8 mouse cellular contexts compared by ENCODE assay signal in genomic region chr10:59942281-59942846, GRCm38 (mm10). TPM values are rescaled to one million over a fixed set of nuclear protein-coding genes. Genes with fewer than 3 reads are reported as not detected.
A peak's percentile ranks its signal among the peaks of the same experiment; 100 is the strongest.
DNase-seq lines count a peak whose midpoint lies in the region; ATAC-seq and TF ChIP-seq lines count a peak whose summit lies in the region.

No protein-coding gene starts in this region.

- DNase-seq in left cerebral cortex, adult 2 months (ENCODE audit: extremely low spot score in 1 of 2, low spot score in 2 of 2), result no peak
- no peak for DNase-seq in left cerebral cortex, postnatal 4 days
- DNase-seq in forebrain, embryonic 11.5 days (ENCODE audit: low spot score), result no peak
- no peak for DNase-seq in liver, embryonic 14.5 days (ENCODE audit: low read depth in 3 of 3, low spot score in 3 of 3)
- no peak for DNase-seq in embryo, embryonic 10.5 days (ENCODE audit: low spot score)
- DNase-seq in adrenal gland, adult 8-10 months, result no peak
- no peak for DNase-seq in lung, postnatal 25 days (ENCODE audit: low spot score)

- no peak for TF ChIP-seq EP300 in liver, embryonic 14.5 days (IDR thresholded peaks at IDR 0.05; ENCODE audit: low read depth)

- 47% methylated on average over 21 of the region's 21 CpGs for WGBS in forebrain, embryonic 11.5 days
- WGBS in liver, embryonic 14.5 days (ENCODE audit: insufficient replicate concordance), result 40% methylated on average over 21 of the region's 21 CpGs

- intact Hi-C loops in left cerebral cortex, adult 2 months (cut with DNase I), result no loop called here
- intact Hi-C loops in left cerebral cortex, postnatal 4 days (cut with DNase I), result no loop called here

- H3K4me2 ChIP-seq in forebrain, embryonic 11.5 days (ENCODE audit: low read depth, low read length, severe bottlenecking), result peak overlapping the region; percentile 38; the same call in 1 of the 2 replicates
- peak overlapping the region; percentile 20 for H3K4me2 ChIP-seq in liver, embryonic 14.5 days (ENCODE audit: low read depth)

- ATAC-seq in forebrain, embryonic 11.5 days (replicated peaks; ENCODE audit: low FRiP score), result no peak
- ATAC-seq in liver, embryonic 14.5 days (ENCODE audit: insufficient read depth), result no peak

- peaks cover 13% of the 10 kb centered on the region for H3K4me1 ChIP-seq in brown adipose tissue, adult 24 weeks (ENCODE audit: control insufficient read depth, insufficient read depth, insufficient read length, low read length)
- peaks cover 10% of the 10 kb centered on the region for H3K4me1 ChIP-seq in forebrain, embryonic 11.5 days (replicated peaks; ENCODE audit: control insufficient read depth, insufficient read depth, low read length)
- peaks cover 0 to 6% of the 10 kb centered on the region in 2 experiments; a peak in 2 of 4 replicates for H3K4me1 ChIP-seq in liver, embryonic 14.5 days (replicated peaks; ENCODE audit: control insufficient read depth in 2 of 2, insufficient read depth in 2 of 2, low read length in 1 of 2)

- TF ChIP-seq CTCF in left cerebral cortex, adult 2 months (IDR thresholded peaks at IDR 0.05), result no peak
- TF ChIP-seq CTCF in liver, embryonic 14.5 days (IDR thresholded peaks at IDR 0.05; ENCODE audit: low read depth), result no peak

- H3K27ac ChIP-seq in left cerebral cortex, adult 2 months, result peak overlapping the region; percentile 91
- H3K27ac ChIP-seq in brown adipose tissue, adult 24 weeks (replicated peaks; ENCODE audit: low read depth, low read length), result no peak overlapping the region
- H3K27ac ChIP-seq in forebrain, embryonic 11.5 days (ENCODE audit: low read depth, low read length), result no peak overlapping the region
- H3K27ac ChIP-seq in liver, embryonic 14.5 days, result no peak overlapping the region

- H3K4me3 ChIP-seq in left cerebral cortex, adult 2 months, result peak overlapping the region; percentile 37
- peak overlapping the region; percentile 30; the same call in 1 of the 2 replicates for H3K4me3 ChIP-seq in brown adipose tissue, adult 24 weeks (ENCODE audit: insufficient read depth, low read depth, low read length)
- no peak overlapping the region for H3K4me3 ChIP-seq in forebrain, embryonic 11.5 days (ENCODE audit: low read depth, low read length)
- H3K4me3 ChIP-seq in liver, embryonic 14.5 days (ENCODE audit: insufficient read depth in 1 of 2, low read depth in 2 of 2, low read length in 2 of 2), result no peak overlapping the region

- no peaks in the 10 kb centered on the region for H3K27me3 ChIP-seq in forebrain, embryonic 11.5 days (ENCODE audit: control insufficient read depth, insufficient read depth, low read length)
- peaks cover 6% of the 10 kb centered on the region; the same call in 1 of the 2 replicates for H3K27me3 ChIP-seq in liver, embryonic 14.5 days (ENCODE audit: control insufficient read depth, insufficient read depth, low read length)

- peak overlapping the region; percentile 52 for H3K9ac ChIP-seq in forebrain, embryonic 11.5 days (ENCODE audit: low read length)
- H3K9ac ChIP-seq in liver, embryonic 14.5 days (replicated peaks), result no peak overlapping the region

- no peaks in the 10 kb centered on the region for H3K36me3 ChIP-seq in forebrain, embryonic 11.5 days (ENCODE audit: control insufficient read depth, insufficient read depth, low read length)
- no peaks in the 10 kb centered on the region for H3K36me3 ChIP-seq in liver, embryonic 14.5 days (replicated peaks; ENCODE audit: control insufficient read depth, insufficient read depth, low read depth)

- peaks cover 2% of the 10 kb centered on the region; the same call in 1 of the 2 replicates for H3K9me3 ChIP-seq in forebrain, embryonic 11.5 days (ENCODE audit: control insufficient read depth, low read length)
- no peaks in the 10 kb centered on the region for H3K9me3 ChIP-seq in liver, embryonic 14.5 days (ENCODE audit: control insufficient read depth, low read length)

RNA-seq across cellular contexts. Expression of gene Ddit4, which starts 9.3 kb away (rescaled TPM):
- 10 to 100 TPM; 46.9 to 71.1 TPM for total RNA-seq in left cerebral cortex, adult 2 months (2021)
- 10 to 100 TPM; 50.6 to 52.2 TPM for total RNA-seq in left cerebral cortex, postnatal 4 days (2021)
- 6.1 and 17.7 TPM in 2 replicates for polyA plus RNA-seq in brown adipose tissue, adult 24 weeks (2012; ENCODE audit: insufficient read depth, insufficient read length, missing spikeins)
- polyA plus RNA-seq in forebrain, embryonic 11.5 days (2014; fragmentation: Nextera tagmentation; extraction: Ambion mirVana), result 7.4 and 9.5 TPM in 2 replicates
- 2.5 and 3.3 TPM in 2 replicates for polyA plus RNA-seq in liver, embryonic 14.5 days (2012; rRNA removed)
- 0.20 and 0.39 TPM in 2 replicates for polyA plus RNA-seq in liver, embryonic 14.5 days (2014; fragmentation: Nextera tagmentation; extraction: Ambion mirVana)
- total RNA-seq in adrenal gland, adult 8-10 months (2022), result 10 to 100 TPM; 27.9 to 91.5 (median 34.7) TPM

Comparison
In these comparisons a context has a peak if more than half of its experiments do, and no peak if none do; other contexts are left out.
1. H3K4me3 ChIP-seq: peak in left cerebral cortex, adult 2 months (single experiment) and brown adipose tissue, adult 24 weeks (single experiment); none in forebrain, embryonic 11.5 days (single experiment) and liver, embryonic 14.5 days (0 of 2).